Mouse (Mus musculus): ENCODE measurements around the gene Ap1m2. TPM values are rescaled to one million over a fixed set of nuclear protein-coding genes. Genes with fewer than 3 reads are reported as not detected.
"Not testable (repeated sequence)": the region's sequence is repeated elsewhere in the genome, so short reads cannot be mapped to it uniquely, and the experiment has no call there.

Ap1m2 gene
- total RNA-seq, 2 experiments from 2014 or later = not detected

- DNase-seq (ENCODE audit: low spot score in 2 of 2) = no peak
Measured at GRCm38 (mm10) chr9:21328041-21328440, 15.9 kb upstream of the Ap1m2 start.

GRCm38 (mm10) chr9:21327569-21327968 lies 15.4 kb upstream of the Ap1m2 start:
- DNase-seq (ENCODE audit: low spot score in 2 of 2) = no peak

- no peak for DNase-seq (ENCODE audit: low spot score in 2 of 2)
Measured at GRCm38 (mm10) chr9:21324269-21324668, 12.1 kb upstream of the Ap1m2 start.

GRCm38 (mm10) chr9:21322917-21323297 lies 10.8 kb upstream of the Ap1m2 start:
- not testable (repeated sequence) for DNase-seq (ENCODE audit: low spot score in 2 of 2)

- DNase-seq (ENCODE audit: low spot score in 2 of 2) = no peak
Measured at GRCm38 (mm10) chr9:21322211-21322916, 10.2 kb upstream of the Ap1m2 start.

- peak in 1 of 2 experiments; percentile 43 for DNase-seq (ENCODE audit: low spot score in 2 of 2)
Measured at GRCm38 (mm10) chr9:21321513-21321835, 9.3 kb upstream of the Ap1m2 start.

GRCm38 (mm10) chr9:21320619-21321512 lies 8.7 kb upstream of the Ap1m2 start, which contains the start of gene Slc44a2:
TSS of gene Slc44a2 (plus strand) at chr9:21320698.
- peak; percentile 93 to 95 for DNase-seq (ENCODE audit: low spot score in 2 of 2)

- DNase-seq (ENCODE audit: low spot score in 2 of 2) = no peak
Measured at GRCm38 (mm10) chr9:21320280-21320618, 8.1 kb upstream of the Ap1m2 start.

- no peak for DNase-seq (ENCODE audit: low spot score in 2 of 2)
Measured at GRCm38 (mm10) chr9:21319503-21319902, 7.4 kb upstream of the Ap1m2 start.

GRCm38 (mm10) chr9:21318792-21319191 lies 6.7 kb upstream of the Ap1m2 start:
- no peak for DNase-seq (ENCODE audit: low spot score in 2 of 2)

GRCm38 (mm10) chr9:21316696-21317095 lies 4.6 kb upstream of the Ap1m2 start:
- DNase-seq (ENCODE audit: low spot score in 2 of 2) = no peak

GRCm38 (mm10) chr9:21315421-21315820 lies 3.3 kb upstream of the Ap1m2 start:
- no peak for DNase-seq (ENCODE audit: low spot score in 2 of 2)

GRCm38 (mm10) chr9:21314367-21315140 lies 2.4 kb upstream of the Ap1m2 start:
- DNase-seq (ENCODE audit: low spot score in 2 of 2) = no peak

- DNase-seq (ENCODE audit: low spot score in 2 of 2) = peak; percentile 93 to 98
Measured at GRCm38 (mm10) chr9:21313394-21313793, 1.3 kb upstream of the Ap1m2 start.

GRCm38 (mm10) chr9:21311695-21312094 lies 442 bp downstream of the Ap1m2 start:
- DNase-seq (ENCODE audit: low spot score in 2 of 2) = no peak

- DNase-seq (ENCODE audit: low spot score in 2 of 2) = no peak
Measured at GRCm38 (mm10) chr9:21309150-21309741, 2.9 kb downstream of the Ap1m2 start.

- no peak for DNase-seq (ENCODE audit: low spot score in 2 of 2)
Measured at GRCm38 (mm10) chr9:21305065-21305464, 7.1 kb downstream of the Ap1m2 start.

- no peak for DNase-seq (ENCODE audit: low spot score in 2 of 2)
Measured at GRCm38 (mm10) chr9:21299014-21299413, 13.1 kb downstream of the Ap1m2 start.

GRCm38 (mm10) chr9:21292271-21292670 lies 19.9 kb downstream of the Ap1m2 start:
- no peak for DNase-seq (ENCODE audit: low spot score in 2 of 2)

GRCm38 (mm10) chr9:21291868-21292267 lies 20.3 kb downstream of the Ap1m2 start:
- DNase-seq (ENCODE audit: low spot score in 2 of 2) = not testable (repeated sequence)
